Mouse (Mus musculus) hindbrain, embryonic 10.5 days (tissue): ENCODE results near the gene Gcnt2. TPM values are rescaled to one million over a fixed set of nuclear protein-coding genes. Genes with fewer than 3 reads are reported as not detected.
"Not testable (repeated sequence)": the region's sequence is repeated elsewhere in the genome, so short reads cannot be mapped to it uniquely, and the experiment has no call there.

Source experiments
- DNase-seq: peaks from one replicate; pipeline ENCODE4 v3.0.0-alpha.2; 2017; ENCODE audit warnings: low spot score
- H3K27ac ChIP-seq: fragments of 300-500 bp; sonication (generic); 2 replicates; pipeline ENCODE4 v1.5.1; 2016; ENCODE audit warnings: mild to moderate bottlenecking, moderate library complexity
- H3K27me3 ChIP-seq: fragments of 300-500 bp; sonication (generic); 2 replicates; pipeline ENCODE4 v1.6.1; 2016; ENCODE audit warnings: mild to moderate bottlenecking; ENCODE audit not compliant: poor library complexity, insufficient read depth, severe bottlenecking
- H3K36me3 ChIP-seq: fragments of 300-500 bp; sonication (generic); 2 replicates; pipeline ENCODE4 v1.6.1; 2016; ENCODE audit warnings: mild to moderate bottlenecking, moderate library complexity
- H3K4me1 ChIP-seq: fragments of 300-500 bp; sonication (generic); replicated peaks from 2 replicates; pipeline ENCODE4 v1.6.1; 2016; ENCODE audit warnings: mild to moderate bottlenecking
- H3K4me3 ChIP-seq: fragments of 300-500 bp; sonication (generic); 2 replicates; pipeline ENCODE4 v1.5.1; 2016; ENCODE audit warnings: mild to moderate bottlenecking, moderate library complexity
- H3K9me3 ChIP-seq: fragments of 300-500 bp; sonication (generic); 2 replicates; pipeline ENCODE4 v1.6.1; 2016; ENCODE audit warnings: mild to moderate bottlenecking, moderate library complexity
- WGBS: fragments of 180-500 bp; shearing (Covaris S2); methylation state at CpG from one replicate; pipeline ENCODE4 v1.1.7; 2016; 5-methylcytosine and 5-hydroxymethylcytosine counted together
- polyA plus RNA-seq: library from polyadenylated mRNA; unstranded; fragments of >200 nt; fragmentation: Nextera tagmentation; extraction: Ambion mirVana; gene quantifications from 2 replicates; pipeline ENCODE4 v1.2.1, GENCODE M21; 2016

Gene Gcnt2
- polyA plus RNA-seq, 1 experiment from 2014 or later: 3.9 TPM

- H3K27me3 ChIP-seq: no peaks in the 10 kb centered on the region
- no peak overlapping the region for H3K4me3 ChIP-seq
- no peak overlapping the region for H3K27ac ChIP-seq
- no peaks in the 10 kb centered on the region for H3K36me3 ChIP-seq
- no peak for DNase-seq
- WGBS: 90% methylated on average over 5 of the region's 5 CpGs
- no peaks in the 10 kb centered on the region for H3K4me1 ChIP-seq
- no peaks in the 10 kb centered on the region for H3K9me3 ChIP-seq
Observed at GRCm38 (mm10) chr13:40971261-40971660, 111.7 kb downstream of the Gcnt2 start.

GRCm38 (mm10) chr13:40971831-40972230 is 112.3 kb downstream of the Gcnt2 start:
- H3K27ac ChIP-seq: no peak overlapping the region
- no peaks in the 10 kb centered on the region for H3K4me1 ChIP-seq
- 86% methylated on average over 2 of the region's 2 CpGs for WGBS

GRCm38 (mm10) chr13:40972976-40973375 is 113.4 kb downstream of the Gcnt2 start:
- no peaks in the 10 kb centered on the region for H3K9me3 ChIP-seq
- 88% methylated on average over 5 of the region's 5 CpGs for WGBS
- H3K4me3 ChIP-seq: no peak overlapping the region
- H3K27ac ChIP-seq: no peak overlapping the region
- H3K36me3 ChIP-seq: no peaks in the 10 kb centered on the region
- no peaks in the 10 kb centered on the region for H3K27me3 ChIP-seq
- no peaks in the 10 kb centered on the region for H3K4me1 ChIP-seq
- no peak for DNase-seq

More at GRCm38 (mm10) chr13:40971831-40972230, 112.3 kb downstream of the Gcnt2 start:
- DNase-seq: no peak
- Histone ChIP-seq H3K36me3 (no peaks in the 10 kb centered on the region), H3K9me3 (no peaks in the 10 kb centered on the region), H3K27me3 (no peaks in the 10 kb centered on the region), H3K4me3 (no peak overlapping the region)

GRCm38 (mm10) chr13:40977609-40978008 is 118.1 kb downstream of the Gcnt2 start:
- WGBS: 13% methylated on average over 7 of the region's 7 CpGs
- Histone ChIP-seq H3K4me1 (no peaks in the 10 kb centered on the region), H3K4me3 (no peak overlapping the region), H3K27ac (no peak overlapping the region), H3K9me3 (no peaks in the 10 kb centered on the region), H3K27me3 (no peaks in the 10 kb centered on the region), H3K36me3 (no peaks in the 10 kb centered on the region)
- peak; percentile 57 for DNase-seq

- no peak overlapping the region for H3K4me3 ChIP-seq
- no peaks in the 10 kb centered on the region for H3K9me3 ChIP-seq
- DNase-seq: no peak
- no peaks in the 10 kb centered on the region for H3K4me1 ChIP-seq
- H3K27me3 ChIP-seq: no peaks in the 10 kb centered on the region
- H3K36me3 ChIP-seq: no peaks in the 10 kb centered on the region
- 79% methylated on average over 4 of the region's 4 CpGs for WGBS
- H3K27ac ChIP-seq: no peak overlapping the region
Observed at GRCm38 (mm10) chr13:40978652-40979051, 119.1 kb downstream of the Gcnt2 start.

GRCm38 (mm10) chr13:40979321-40979720 is 119.8 kb downstream of the Gcnt2 start:
- DNase-seq: no peak
- H3K27me3 ChIP-seq: no peaks in the 10 kb centered on the region
- no peaks in the 10 kb centered on the region for H3K36me3 ChIP-seq
- H3K4me3 ChIP-seq: no peak overlapping the region
- 73% methylated on average over 2 of the region's 2 CpGs for WGBS
- H3K4me1 ChIP-seq: no peaks in the 10 kb centered on the region
- H3K27ac ChIP-seq: no peak overlapping the region
- H3K9me3 ChIP-seq: no peaks in the 10 kb centered on the region

GRCm38 (mm10) chr13:40982759-40983158 is 123.2 kb downstream of the Gcnt2 start:
- H3K27ac ChIP-seq: no peak overlapping the region
- no peak overlapping the region for H3K4me3 ChIP-seq
- no peaks in the 10 kb centered on the region for H3K27me3 ChIP-seq
- H3K4me1 ChIP-seq: no peaks in the 10 kb centered on the region
- no peaks in the 10 kb centered on the region for H3K36me3 ChIP-seq
- WGBS: 89% methylated on average over 1 of the region's 1 CpGs
- DNase-seq: no peak
- no peaks in the 10 kb centered on the region for H3K9me3 ChIP-seq

- WGBS: 93% methylated on average over 5 of the region's 5 CpGs
- H3K27ac ChIP-seq: no peak overlapping the region
- H3K27me3 ChIP-seq: no peaks in the 10 kb centered on the region; the same call in 1 of the 2 replicates
- no peak overlapping the region for H3K4me3 ChIP-seq
- DNase-seq: no peak
- H3K4me1 ChIP-seq: no peaks in the 10 kb centered on the region
- no peaks in the 10 kb centered on the region for H3K36me3 ChIP-seq
- H3K9me3 ChIP-seq: no peaks in the 10 kb centered on the region
Observed at GRCm38 (mm10) chr13:40986081-40986480, 126.5 kb downstream of the Gcnt2 start.

- not testable (repeated sequence) for DNase-seq, H3K4me1 ChIP-seq
- 70% methylated on average over 4 of the region's 4 CpGs for WGBS
Observed at GRCm38 (mm10) chr13:40987608-40988303, 128.2 kb downstream of the Gcnt2 start.

GRCm38 (mm10) chr13:40988418-40988817 is 128.9 kb downstream of the Gcnt2 start:
- Histone ChIP-seq H3K4me3 (no peak overlapping the region), H3K9me3 (no peaks in the 10 kb centered on the region), H3K27ac (no peak overlapping the region), H3K36me3 (no peaks in the 10 kb centered on the region), H3K27me3 (no peaks in the 10 kb centered on the region; the same call in 1 of the 2 replicates), H3K4me1 (no peaks in the 10 kb centered on the region)
- 77% methylated on average over 2 of the region's 2 CpGs for WGBS
- DNase-seq: no peak

More at GRCm38 (mm10) chr13:40987608-40988303, 128.2 kb downstream of the Gcnt2 start:
- not testable (repeated sequence) for H3K4me3 ChIP-seq, H3K27me3 ChIP-seq, H3K36me3 ChIP-seq, H3K9me3 ChIP-seq, H3K27ac ChIP-seq

- Histone ChIP-seq H3K27me3 (no peaks in the 10 kb centered on the region; the same call in 1 of the 2 replicates), H3K27ac (0 out of 2 replicates have a peak overlapping the region, but pooled peaks have one; percentile 23), H3K36me3 (no peaks in the 10 kb centered on the region), H3K4me3 (no peak overlapping the region), H3K4me1 (0 out of 2 replicates have a peak, but pooled peaks cover 12% of the 10 kb centered on the region), H3K9me3 (no peaks in the 10 kb centered on the region)
- WGBS: 49% methylated on average over 8 of the region's 8 CpGs
- DNase-seq: no peak
Observed at GRCm38 (mm10) chr13:40994487-40995263, 135.1 kb downstream of the Gcnt2 start.

GRCm38 (mm10) chr13:40998537-40998936 is 139.0 kb downstream of the Gcnt2 start:
- 92% methylated on average over 5 of the region's 5 CpGs for WGBS
- DNase-seq, H3K27me3 ChIP-seq, H3K27ac ChIP-seq, H3K36me3 ChIP-seq, H3K9me3 ChIP-seq, H3K4me3 ChIP-seq: not testable (repeated sequence)
- peaks cover 30% of the 10 kb centered on the region for H3K4me1 ChIP-seq
